Mouse (Mus musculus) MEL (cell line): ENCODE results near the gene Hmgb1. TPM values are rescaled to one million over a fixed set of nuclear protein-coding genes. Genes with fewer than 3 reads are reported as not detected.

Experiments used
- DNase-seq: peaks from one replicate; pipeline ENCODE4 v3.0.0; 2011; ENCODE audit warnings: low read depth, low spot score
- H3K27ac ChIP-seq: 2 replicates; pipeline ENCODE4 v1.5.1; 2012; ENCODE audit warnings: low read depth, mild to moderate bottlenecking, control low read depth, low read length, moderate library complexity; ENCODE audit not compliant: control insufficient read depth
- H3K27me3 ChIP-seq, 2 experiments: fragments of 150-350 bp in 1 of 2; sonication (generic) in 1 of 2; 2 replicates each; pipeline ENCODE4 v1.6.1; 2012; ENCODE audit warnings: low read length in 2 of 2, mild to moderate bottlenecking in 2 of 2, improper control_type of control experiment in 1 of 2, moderate library complexity in 1 of 2; ENCODE audit not compliant: insufficient read depth in 2 of 2, control insufficient read depth in 1 of 2
- H3K36me3 ChIP-seq, 2 experiments: 2 replicates each; pipeline ENCODE4 v1.6.1; 2012 to 2014; ENCODE audit warnings: low read length in 2 of 2, improper control_type of control experiment in 1 of 2, inconsistent platforms in 1 of 2, mild to moderate bottlenecking in 1 of 2; ENCODE audit not compliant: insufficient read depth in 2 of 2, control insufficient read depth in 1 of 2
- H3K4me1 ChIP-seq, 2 experiments: fragments of 150-350 bp in 1 of 2; sonication (generic) in 1 of 2; 2 replicates each; pipeline ENCODE4 v1.6.1; 2012; ENCODE audit warnings: low read length in 2 of 2, improper control_type of control experiment in 1 of 2, mild to moderate bottlenecking in 1 of 2; ENCODE audit not compliant: insufficient read depth in 2 of 2, control insufficient read depth in 1 of 2
- H3K4me3 ChIP-seq, 2 experiments: fragments of 150-350 bp in 1 of 2; sonication (generic) in 1 of 2; 2 replicates each; pipeline ENCODE4 v1.5.1; 2012; ENCODE audit warnings: low read depth in 2 of 2, low read length in 2 of 2, mild to moderate bottlenecking in 2 of 2, moderate library complexity in 2 of 2, control low read depth in 1 of 2, improper control_type of control experiment in 1 of 2; ENCODE audit not compliant: control insufficient read depth in 1 of 2, insufficient read depth in 1 of 2
- H3K79me2 ChIP-seq: 2 replicates; pipeline ENCODE4 v1.6.1; 2012; ENCODE audit warnings: mild to moderate bottlenecking, low read length, moderate library complexity; ENCODE audit not compliant: control insufficient read depth, poor library complexity, insufficient read depth
- H3K9ac ChIP-seq: 2 replicates; pipeline ENCODE4 v1.6.1; 2012; ENCODE audit warnings: low read depth, mild to moderate bottlenecking, control low read depth, low read length, moderate library complexity; ENCODE audit not compliant: control insufficient read depth, poor library complexity, severe bottlenecking
- H3K9me3 ChIP-seq: fragments of 150-350 bp; sonication (generic); replicated peaks from 2 replicates; pipeline ENCODE4 v1.6.1; 2012; ENCODE audit warnings: mild to moderate bottlenecking, low read length, improper control_type of control experiment, moderate library complexity; ENCODE audit not compliant: insufficient read depth
- CHD1 ChIP-seq: IDR thresholded peaks from 2 replicates; pipeline ENCODE4 v1.6.1; 2012; ENCODE audit warnings: low read depth, mild to moderate bottlenecking, inconsistent platforms, low read length, improper control_type of control experiment
- CHD2 ChIP-seq: IDR thresholded peaks from 2 replicates; pipeline ENCODE4 v1.6.1; 2011; ENCODE audit warnings: low read length, improper control_type of control experiment
- CTCF ChIP-seq, 3 experiments: IDR thresholded peaks in 2 of 3; conservative IDR thresholded peaks in 1 of 3; 2 replicates each; pipeline ENCODE4 v1.5.1; 2011 to 2012; ENCODE audit warnings: low read length in 3 of 3, low read depth in 2 of 3, mild to moderate bottlenecking in 2 of 3, improper control_type of control experiment in 1 of 3, inconsistent platforms in 1 of 3, mixed read lengths in 1 of 3, moderate library complexity in 1 of 3; ENCODE audit not compliant: control insufficient read depth in 1 of 3, insufficient read depth in 1 of 3, poor library complexity in 1 of 3, severe bottlenecking in 1 of 3
- E2F4 ChIP-seq: IDR thresholded peaks from 2 replicates; pipeline ENCODE4 v1.6.1; 2011; ENCODE audit warnings: low read depth, low read length, improper control_type of control experiment, borderline replicate concordance
- ELF1 ChIP-seq: IDR thresholded peaks from 2 replicates; pipeline ENCODE4 v1.6.1; 2014; ENCODE audit warnings: low read depth, mild to moderate bottlenecking, inconsistent platforms, low read length, improper control_type of control experiment, moderate library complexity
- EP300 ChIP-seq, 2 experiments: IDR thresholded peaks; 2 replicates each; pipeline ENCODE4 v1.6.1; 2011; ENCODE audit warnings: improper control_type of control experiment in 2 of 2, low read length in 2 of 2, low read depth in 1 of 2, mild to moderate bottlenecking in 1 of 2
- ETS1 ChIP-seq: IDR thresholded peaks from 2 replicates; pipeline ENCODE4 v1.6.1; 2012; ENCODE audit warnings: low read depth, mild to moderate bottlenecking, inconsistent platforms, low read length, improper control_type of control experiment, moderate library complexity
- GATA1 ChIP-seq: IDR thresholded peaks from 2 replicates; pipeline ENCODE4 v1.6.1; 2011; ENCODE audit warnings: low read depth, low read length, improper control_type of control experiment
- HCFC1 ChIP-seq: IDR thresholded peaks from 2 replicates; pipeline ENCODE4 v1.6.1; 2012; ENCODE audit warnings: low read depth, mild to moderate bottlenecking, inconsistent platforms, low read length, improper control_type of control experiment, moderate library complexity
- JUND ChIP-seq: IDR thresholded peaks from 2 replicates; pipeline ENCODE4 v1.6.1; 2011; ENCODE audit warnings: low read depth, mild to moderate bottlenecking, improper control_type of control experiment, low read length
- KAT2A ChIP-seq: conservative IDR thresholded peaks from 2 replicates; pipeline ENCODE4 v1.6.1; 2012; ENCODE audit warnings: low read depth, low read length, improper control_type of control experiment, inconsistent platforms
- MAFK ChIP-seq: IDR thresholded peaks from 2 replicates; pipeline ENCODE4 v1.6.1; 2011; ENCODE audit warnings: low read depth, mild to moderate bottlenecking, low read length, improper control_type of control experiment, borderline replicate concordance
- MAX ChIP-seq: IDR thresholded peaks from 2 replicates; pipeline ENCODE4 v1.6.1; 2011; ENCODE audit warnings: low read length, improper control_type of control experiment
- MAZ ChIP-seq: IDR thresholded peaks from 2 replicates; pipeline ENCODE4 v1.6.1; 2012; ENCODE audit warnings: low read depth, mild to moderate bottlenecking, inconsistent platforms, low read length, improper control_type of control experiment
- MEF2A ChIP-seq: IDR thresholded peaks from 2 replicates; pipeline ENCODE4 v1.6.1; 2014; ENCODE audit warnings: low read depth, mild to moderate bottlenecking, inconsistent platforms, low read length, improper control_type of control experiment; ENCODE audit not compliant: poor library complexity, insufficient replicate concordance, severe bottlenecking; ENCODE audit errors: extremely low read depth
- MXI1 ChIP-seq: IDR thresholded peaks from 2 replicates; pipeline ENCODE4 v1.6.1; 2011; ENCODE audit warnings: mild to moderate bottlenecking, low read depth, low read length, improper control_type of control experiment
- MYB ChIP-seq: IDR thresholded peaks from 2 replicates; pipeline ENCODE4 v1.6.1; 2011; ENCODE audit warnings: mild to moderate bottlenecking, low read depth, low read length, improper control_type of control experiment
- MYC ChIP-seq: IDR thresholded peaks from 2 replicates; pipeline ENCODE4 v1.6.1; 2011; ENCODE audit warnings: low read depth, mild to moderate bottlenecking, low read length, improper control_type of control experiment, moderate library complexity
- NELFE ChIP-seq: IDR thresholded peaks from 2 replicates; pipeline ENCODE4 v1.6.1; 2011; ENCODE audit warnings: low read depth, low read length, improper control_type of control experiment
- NRF1 ChIP-seq: IDR thresholded peaks from 2 replicates; pipeline ENCODE4 v1.6.1; 2014; ENCODE audit warnings: low read depth, mild to moderate bottlenecking, inconsistent platforms, low read length, improper control_type of control experiment, moderate library complexity; ENCODE audit not compliant: poor library complexity, insufficient read depth, severe bottlenecking
- POLR2A ChIP-seq, 2 experiments: IDR thresholded peaks; 2 replicates each; pipeline ENCODE4 v1.6.1; 2011 to 2012; ENCODE audit warnings: low read length in 2 of 2, mild to moderate bottlenecking in 2 of 2, control low read depth in 1 of 2, improper control_type of control experiment in 1 of 2, low read depth in 1 of 2, moderate library complexity in 1 of 2; ENCODE audit not compliant: control insufficient read depth in 1 of 2, insufficient read depth in 1 of 2, poor library complexity in 1 of 2
- POLR2AphosphoS5 ChIP-seq: IDR thresholded peaks from 2 replicates; pipeline ENCODE4 v1.6.1; 2012; ENCODE audit warnings: low read depth, borderline replicate concordance, mild to moderate bottlenecking, inconsistent platforms, low read length, moderate library complexity, mixed read lengths
- RAD21 ChIP-seq: IDR thresholded peaks from 2 replicates; pipeline ENCODE4 v1.6.1; 2011; ENCODE audit warnings: mild to moderate bottlenecking, low read depth, low read length, improper control_type of control experiment
- RCOR1 ChIP-seq: IDR thresholded peaks from 2 replicates; pipeline ENCODE4 v1.6.1; 2012; ENCODE audit warnings: low read depth, mild to moderate bottlenecking, inconsistent platforms, low read length, improper control_type of control experiment
- SIN3A ChIP-seq: IDR thresholded peaks from 2 replicates; pipeline ENCODE4 v1.6.1; 2012; ENCODE audit warnings: low read length, improper control_type of control experiment, inconsistent platforms
- SMC3 ChIP-seq: IDR thresholded peaks from 2 replicates; pipeline ENCODE4 v1.6.1; 2011; ENCODE audit warnings: low read depth, low read length, improper control_type of control experiment
- TAL1 ChIP-seq: IDR thresholded peaks from 2 replicates; pipeline ENCODE4 v1.6.1; 2012; ENCODE audit warnings: mild to moderate bottlenecking, inconsistent platforms, low read length, moderate library complexity, mixed read lengths
- TCF12 ChIP-seq: IDR thresholded peaks from 2 replicates; pipeline ENCODE4 v1.6.1; 2014; ENCODE audit warnings: low read depth, mild to moderate bottlenecking, inconsistent platforms, low read length, improper control_type of control experiment, moderate library complexity
- USF1 ChIP-seq: IDR thresholded peaks from 2 replicates; pipeline ENCODE4 v1.6.1; 2014; ENCODE audit warnings: low read depth, mild to moderate bottlenecking, inconsistent platforms, low read length, improper control_type of control experiment, moderate library complexity
- USF2 ChIP-seq, 2 experiments: IDR thresholded peaks; 2 replicates each; pipeline ENCODE4 v1.6.1; 2011 to 2012; ENCODE audit warnings: improper control_type of control experiment in 2 of 2, low read length in 2 of 2, borderline replicate concordance in 1 of 2, inconsistent platforms in 1 of 2, low read depth in 1 of 2, mild to moderate bottlenecking in 1 of 2; ENCODE audit not compliant: insufficient read depth in 1 of 2
- ZC3H11A ChIP-seq: IDR thresholded peaks from 2 replicates; pipeline ENCODE4 v1.6.1; 2012; ENCODE audit warnings: low read depth, mild to moderate bottlenecking, inconsistent platforms, low read length, improper control_type of control experiment
- ZKSCAN1 ChIP-seq: IDR thresholded peaks from 2 replicates; pipeline ENCODE4 v1.6.1; 2012; ENCODE audit warnings: low read depth, mild to moderate bottlenecking, inconsistent platforms, low read length, improper control_type of control experiment, moderate library complexity
- ZMIZ1 ChIP-seq: IDR thresholded peaks from 2 replicates; pipeline ENCODE4 v1.6.1; 2012; ENCODE audit warnings: low read depth, mild to moderate bottlenecking, inconsistent platforms, low read length, improper control_type of control experiment, moderate library complexity
- ZNF384 ChIP-seq: IDR thresholded peaks from 2 replicates; pipeline ENCODE4 v1.6.1; 2012; ENCODE audit warnings: low read depth, mild to moderate bottlenecking, inconsistent platforms, low read length, improper control_type of control experiment
- polyA plus RNA-seq, 2 experiments: library from polyadenylated mRNA; stranded (reverse) in 1 of 2; unstranded in 1 of 2; fragments of >175 nt in 1 of 2; fragments of >200 nt in 1 of 2; gene quantifications; 2 replicates each; pipeline versions ENCODE4 v1.2.1 to v1.2.4; 2012; ENCODE audit warnings: low replicate concordance in 2 of 2, low read depth in 1 of 2; ENCODE audit not compliant: insufficient read length in 2 of 2, insufficient read depth in 1 of 2, missing spikeins in 1 of 2
- total RNA-seq: library from RNA; depleted of rRNA; stranded (reverse); fragments of 300-350 nt; gene quantifications from 2 replicates; pipeline ENCODE4 v1.2.3, GENCODE M21; 2012

Hmgb1 gene
- total and polyA plus RNA-seq, 3 experiments = 600 to 678 TPM; not detected in 1

DNA sequence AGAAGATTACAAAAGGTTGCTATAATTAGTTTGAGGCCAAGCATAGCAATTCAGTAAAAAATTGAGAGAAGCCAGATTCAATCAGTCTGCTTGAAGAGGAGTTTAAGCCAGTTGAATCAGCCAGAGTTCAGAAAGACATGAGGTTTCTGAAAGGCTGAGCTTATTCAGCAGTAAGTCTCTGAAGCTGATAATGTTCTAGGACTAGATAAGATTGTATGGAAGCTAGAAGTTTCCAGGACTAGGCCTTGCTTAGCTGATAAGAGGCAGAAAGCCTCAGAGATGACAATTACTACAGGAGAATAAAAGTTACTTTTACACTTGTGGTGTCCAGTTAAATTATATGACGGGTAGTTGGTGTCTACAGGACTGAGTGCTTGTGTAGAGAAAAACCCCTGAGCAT is 5.9 kb upstream of the Hmgb1 start:
- H3K4me1 ChIP-seq = peaks cover 22 to 24% of the 10 kb centered on the region in 2 experiments
- H3K4me3 ChIP-seq = no peak overlapping the region
- peak; percentile 63 for DNase-seq
- H3K79me2 ChIP-seq = peaks cover 53% of the 10 kb centered on the region
- H3K9me3 ChIP-seq = no peaks in the 10 kb centered on the region
- H3K27me3 ChIP-seq = no peaks in the 10 kb centered on the region
- H3K36me3 ChIP-seq = peaks cover 50 to 73% of the 10 kb centered on the region in 2 experiments
- H3K9ac ChIP-seq = no peak overlapping the region
- TF ChIP-seq ETS1 = peak; percentile 78
- TF ChIP-seq USF2 (IDR thresholded peaks at IDR 0.05; ENCODE audit: borderline replicate concordance in 1 of 2, insufficient read depth in 1 of 2, low read depth in 1 of 2, low read length in 2 of 2) = no peak
- peak; percentile 15; the same call in 1 of the 2 replicates for TF ChIP-seq SMC3
- no peak for TF ChIP-seq CTCF (IDR thresholded peaks at IDR 0.05 in 2 of 3, conservative IDR thresholded peaks at IDR 0.05 in 1 of 3; ENCODE audit: control insufficient read depth in 1 of 3, insufficient read depth in 1 of 3, low read depth in 2 of 3, low read length in 3 of 3, poor library complexity in 1 of 3, severe bottlenecking in 1 of 3)
- TF ChIP-seq CHD1 = no peak
- TF ChIP-seq TCF12 = peak; percentile 69
- peak; percentile 77; the same call in 1 of the 2 replicates for TF ChIP-seq MXI1
- TF ChIP-seq KAT2A = no peak
- TF ChIP-seq RAD21 = no peak
- no peak for TF ChIP-seq NRF1
- TF ChIP-seq SIN3A = peak; percentile 87
- no peak for TF ChIP-seq E2F4
- no peak for TF ChIP-seq JUND
- no peak for TF ChIP-seq MAZ
- TF ChIP-seq USF1 = no peak
- 0 out of 2 replicates have a peak, but pooled peaks have one; percentile 46 for TF ChIP-seq HCFC1
- no peak for TF ChIP-seq ELF1
- no peak for TF ChIP-seq ZMIZ1
- peak; percentile 95 for TF ChIP-seq GATA1
- TF ChIP-seq TAL1 = no peak; the same call in 1 of the 2 replicates
- TF ChIP-seq MEF2A = 0 out of 2 replicates have a peak, but pooled peaks have one; percentile 19
- no peak for TF ChIP-seq ZKSCAN1
- no peak for TF ChIP-seq MAX
- TF ChIP-seq NELFE = no peak
- no peak for TF ChIP-seq MYB
- no peak for TF ChIP-seq CHD2
- no peak for TF ChIP-seq ZNF384
- TF ChIP-seq ZC3H11A = peak; percentile 38; the same call in 1 of the 2 replicates
- peak; percentile 17; the same call in 1 of the 2 replicates for TF ChIP-seq MYC
- TF ChIP-seq EP300 (IDR thresholded peaks at IDR 0.05; ENCODE audit: low read depth in 1 of 2, low read length in 2 of 2) = peak; percentile 71 to 82; a peak in 3 of 4 replicates
- TF ChIP-seq POLR2A (IDR thresholded peaks at IDR 0.05; ENCODE audit: control insufficient read depth in 1 of 2, insufficient read depth in 1 of 2, low read depth in 1 of 2, low read length in 2 of 2, poor library complexity in 1 of 2) = no peak; a peak in 1 of 4 replicates
- peak; percentile 91 for TF ChIP-seq RCOR1
- TF ChIP-seq MAFK = peak; percentile 84
- no peak for TF ChIP-seq POLR2AphosphoS5
- H3K27ac ChIP-seq = peak overlapping the region; percentile 17
